Mouse (Mus musculus) bone marrow macrophage, adult 2 months (primary cell): ENCODE data around the gene Glra3. TPM values are rescaled to one million over a fixed set of nuclear protein-coding genes. Genes with fewer than 3 reads are reported as not detected.

Experiments
- H3K27ac ChIP-seq: 2 replicates; pipeline ENCODE4 v1.5.1; 2012; ENCODE audit warnings: low read depth, low read length; ENCODE audit not compliant: insufficient read depth
- H3K4me1 ChIP-seq: 2 replicates; pipeline ENCODE4 v1.6.1; 2012; ENCODE audit warnings: low read length; ENCODE audit not compliant: control insufficient read depth, insufficient read depth
- H3K4me3 ChIP-seq: 2 replicates; pipeline ENCODE4 v1.5.1; 2012; ENCODE audit warnings: mild to moderate bottlenecking, low read length, moderate library complexity; ENCODE audit not compliant: insufficient read depth
- CTCF ChIP-seq: IDR thresholded peaks from 2 replicates; pipeline ENCODE4 v1.5.1; 2012; ENCODE audit warnings: low read depth, mild to moderate bottlenecking, low read length, moderate library complexity
- POLR2A ChIP-seq: IDR thresholded peaks from 2 replicates; pipeline ENCODE4 v1.6.1; 2012; ENCODE audit warnings: mild to moderate bottlenecking, low read depth, low read length, borderline replicate concordance
- polyA plus RNA-seq: library from polyadenylated mRNA; stranded (reverse); fragments of >200 nt; gene quantifications from 2 replicates; pipeline ENCODE4 v1.2.4, GENCODE M21; 2012; ENCODE audit not compliant: missing spikeins, insufficient read depth, insufficient read length

Glra3 gene
- polyA plus RNA-seq = 0.12 TPM in 1 of 2 replicates, not detected in the other

- Histone ChIP-seq H3K4me1 (no peaks in the 10 kb centered on the region), H3K27ac (no peak within 1 kb of the TSS), H3K4me3 (no peak within 1 kb of the TSS)
- no peak for TF ChIP-seq POLR2A
- TF ChIP-seq CTCF = no peak
These were observed at the start of gene Glra3 for GRCm38 (mm10) chr8:55939870-55940525. TSS of gene Glra3 (plus strand) at chr8:55940460.

GRCm38 (mm10) chr8:55906848-55907247, 33.4 kb upstream of the Glra3 start, which contains the start of gene Adam29:
TSS of gene Adam29 (minus strand) at chr8:55906948.
- Histone ChIP-seq H3K4me1 (no peaks in the 10 kb centered on the region), H3K4me3 (no peak within 1 kb of the TSS), H3K27ac (no peak within 1 kb of the TSS)
- TF ChIP-seq CTCF (no peak), POLR2A (no peak)

GRCm38 (mm10) chr8:55940526-55940880, 243 bp downstream of the Glra3 start:
- no peaks in the 10 kb centered on the region for H3K4me1 ChIP-seq
- no peak for TF ChIP-seq POLR2A
- TF ChIP-seq CTCF = no peak
- H3K27ac ChIP-seq = no peak overlapping the region
- no peak overlapping the region for H3K4me3 ChIP-seq

GRCm38 (mm10) chr8:55964759-55965320, 24.6 kb downstream of the Glra3 start:
- H3K4me1 ChIP-seq = no peaks in the 10 kb centered on the region
- no peak overlapping the region for H3K27ac ChIP-seq
- TF ChIP-seq CTCF (no peak), POLR2A (no peak)
- no peak overlapping the region for H3K4me3 ChIP-seq

DNA sequence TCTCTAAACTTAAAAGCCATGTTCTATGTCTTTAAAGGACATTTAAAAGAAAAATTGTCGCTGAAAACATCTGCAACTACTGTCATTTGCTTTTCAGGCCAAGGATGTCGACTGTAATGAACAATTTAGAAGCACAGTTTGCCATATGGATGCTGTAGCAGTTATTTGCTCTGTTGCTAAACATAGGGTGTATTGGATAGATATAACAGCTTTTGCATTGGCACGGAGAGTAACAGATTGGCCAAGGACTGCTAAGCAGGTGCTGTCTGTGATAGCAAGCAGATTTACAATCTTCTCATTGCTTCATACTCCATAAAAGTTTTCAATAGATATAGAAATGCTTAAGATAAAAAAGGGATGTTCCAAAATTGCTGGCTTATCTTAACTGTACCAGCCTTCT, 57.6 kb downstream of the Glra3 start:
- Histone ChIP-seq H3K27ac (no peak overlapping the region), H3K4me3 (no peak overlapping the region), H3K4me1 (no peaks in the 10 kb centered on the region)
- TF ChIP-seq POLR2A (no peak), CTCF (no peak)

GRCm38 (mm10) chr8:56054324-56054723, 114.1 kb downstream of the Glra3 start:
- no peak for TF ChIP-seq POLR2A
- no peak for TF ChIP-seq CTCF
- Histone ChIP-seq H3K4me1 (no peaks in the 10 kb centered on the region), H3K4me3 (no peak overlapping the region), H3K27ac (no peak overlapping the region)

- TF ChIP-seq CTCF (peak; percentile 97), POLR2A (no peak)
- no peak overlapping the region for H3K4me3 ChIP-seq
- peaks cover 7% of the 10 kb centered on the region; the same call in 1 of the 2 replicates for H3K4me1 ChIP-seq
- H3K27ac ChIP-seq = no peak overlapping the region
These were observed 122.8 kb downstream of the Glra3 start for GRCm38 (mm10) chr8:56063081-56063480.

GRCm38 (mm10) chr8:56070486-56071254, 130.4 kb downstream of the Glra3 start:
- Histone ChIP-seq H3K27ac (peak overlapping the region; percentile 14; the same call in 1 of the 2 replicates), H3K4me1 (peaks cover 6% of the 10 kb centered on the region), H3K4me3 (no peak overlapping the region)
- TF ChIP-seq CTCF = no peak
- TF ChIP-seq POLR2A = no peak

GRCm38 (mm10) chr8:56083654-56084053, 143.4 kb downstream of the Glra3 start:
- no peak overlapping the region for H3K4me3 ChIP-seq
- H3K27ac ChIP-seq = no peak overlapping the region
- TF ChIP-seq CTCF (no peak), POLR2A (no peak)
- H3K4me1 ChIP-seq = no peaks in the 10 kb centered on the region

- TF ChIP-seq CTCF (no peak), POLR2A (no peak)
- H3K4me1 ChIP-seq = no peaks in the 10 kb centered on the region
- no peak overlapping the region for H3K27ac ChIP-seq
- H3K4me3 ChIP-seq = no peak overlapping the region
These were observed 154.1 kb downstream of the Glra3 start for GRCm38 (mm10) chr8:56094385-56094784.
